Mouse (Mus musculus): Measurements from ENCODE around the gene Itgb3bp. TPM values are rescaled to one million over a fixed set of nuclear protein-coding genes. Genes with fewer than 3 reads are reported as not detected.

The Itgb3bp gene
- polyA plus RNA-seq, 1 experiment from 2014 or later: 37.8 TPM

Other genes with a start within 250 kb of the Itgb3bp start
- gene Alg6, start 214.1 kb downstream of the Itgb3bp start, polyA plus RNA-seq (2015; fragmentation: Nextera tagmentation; extraction: Ambion mirVana): 26.8 and 27.0 TPM in 2 replicates
- gene Efcab7, start 100.6 kb downstream of the Itgb3bp start, polyA plus RNA-seq (2015; fragmentation: Nextera tagmentation; extraction: Ambion mirVana): 21.3 and 24.1 TPM in 2 replicates
- 66.8 and 72.0 TPM in 2 replicates for gene Pgm1, start 399 bp downstream of the Itgb3bp start, polyA plus RNA-seq (2015; fragmentation: Nextera tagmentation; extraction: Ambion mirVana)
- 10.5 and 11.1 TPM in 2 replicates for gene Ror1, start 166.0 kb upstream of the Itgb3bp start, polyA plus RNA-seq (2015; fragmentation: Nextera tagmentation; extraction: Ambion mirVana)